Mouse (Mus musculus): ENCODE data around the gene Ube3a. TPM values are rescaled to one million over a fixed set of nuclear protein-coding genes. Genes with fewer than 3 reads are reported as not detected.

Gene Ube3a
- polyA plus RNA-seq (2017; shearing (Covaris generic)), result 140 TPM

DNA sequence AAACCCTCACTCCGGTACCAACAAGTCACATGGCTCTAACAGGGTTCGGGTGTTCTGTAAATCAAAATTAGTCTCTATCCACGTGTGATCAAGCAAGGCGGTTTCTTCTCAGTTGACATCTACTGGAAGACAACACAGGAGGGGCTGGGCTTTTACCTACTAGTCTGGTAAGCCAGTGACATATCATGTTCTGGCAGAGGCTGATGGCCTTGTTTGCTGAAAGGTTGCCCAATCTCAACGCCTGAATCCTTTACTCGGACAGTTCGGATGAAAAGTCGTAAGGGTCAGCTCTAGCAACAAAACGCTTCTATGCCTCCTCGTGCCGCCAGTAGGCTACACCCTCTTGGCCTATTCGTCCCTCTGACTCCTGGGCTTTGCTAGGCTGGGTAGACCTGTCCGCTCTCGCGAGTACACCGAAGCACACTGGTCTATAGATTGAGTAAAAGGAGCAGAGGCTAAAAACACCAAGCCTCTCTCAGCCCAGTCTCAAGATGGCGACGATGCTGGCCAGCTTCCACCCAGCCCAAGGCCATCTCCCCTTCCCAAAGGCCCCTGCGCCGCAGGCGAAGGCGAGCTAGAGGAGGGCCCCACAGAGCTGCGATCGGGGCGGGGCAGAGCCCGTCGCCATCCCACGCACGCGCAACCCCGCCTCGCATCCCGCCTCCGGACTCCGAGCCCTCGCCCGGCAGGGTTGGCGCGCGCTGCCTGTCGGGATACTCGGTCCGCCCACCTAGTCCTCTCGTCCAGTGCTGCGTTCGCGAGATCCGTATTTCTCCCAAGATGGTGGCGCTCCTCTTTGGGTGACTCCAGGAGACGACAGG, at the start of gene Ube3a:
Gene Ube3a, plus strand, starts transcription at position 706 of the 821 bp plus-strand sequence.

Measured in effector memory CD4-positive, alpha-beta T cell, adult 5 months (primary cell).